ENCODE assay signal across 10 mouse cellular contexts in genomic region chr11:110572548-110572947, GRCm38 (mm10).
DNase-seq lines count a peak whose midpoint lies in the region; ATAC-seq lines count a peak whose summit lies in the region.
"Had no signal": no experiment of that assay in that cellular context is flagged by ENCODE, and none has a peak within 500 bp of the region (broad histone marks: within the 10 kb centered on the region; RNA-seq: fewer than 3 reads in every experiment).

No protein-coding gene starts in this region.

- no peaks in the 10 kb centered on the region for H3K27me3 ChIP-seq in midbrain, embryonic 10.5 days (ENCODE audit: low read depth, poor library complexity, severe bottlenecking)
- H3K27me3 ChIP-seq in midbrain, embryonic 13.5 days = no peaks in the 10 kb centered on the region
- no peaks in the 10 kb centered on the region for H3K27me3 ChIP-seq in forebrain, embryonic 12.5 days
- H3K27me3 ChIP-seq: embryonic facial prominence, embryonic 15.5 days; neural tube, embryonic 12.5 days had no signal

- no peak overlapping the region for H3K9ac ChIP-seq in midbrain, embryonic 13.5 days (replicated peaks)
- H3K9ac ChIP-seq in forebrain, embryonic 12.5 days = no peak overlapping the region
- H3K9ac ChIP-seq: embryonic facial prominence, embryonic 15.5 days; neural tube, embryonic 12.5 days had no signal

- H3K9me3 ChIP-seq in midbrain, embryonic 10.5 days (replicated peaks) = no peaks in the 10 kb centered on the region
- no peaks in the 10 kb centered on the region for H3K9me3 ChIP-seq in midbrain, embryonic 13.5 days
- H3K9me3 ChIP-seq in forebrain, embryonic 12.5 days = no peaks in the 10 kb centered on the region
- H3K9me3 ChIP-seq: embryonic facial prominence, embryonic 15.5 days; neural tube, embryonic 12.5 days had no signal

- no peaks in the 10 kb centered on the region for H3K36me3 ChIP-seq in midbrain, embryonic 10.5 days
- H3K36me3 ChIP-seq in midbrain, embryonic 13.5 days = no peaks in the 10 kb centered on the region
- H3K36me3 ChIP-seq in forebrain, embryonic 12.5 days (replicated peaks) = no peaks in the 10 kb centered on the region
- H3K36me3 ChIP-seq: embryonic facial prominence, embryonic 15.5 days; neural tube, embryonic 12.5 days had no signal

- no peak overlapping the region for H3K4me3 ChIP-seq in midbrain, embryonic 10.5 days
- no peak overlapping the region for H3K4me3 ChIP-seq in midbrain, embryonic 13.5 days (replicated peaks)
- H3K4me3 ChIP-seq in forebrain, embryonic 12.5 days (replicated peaks) = no peak overlapping the region
- H3K4me3 ChIP-seq: embryonic facial prominence, embryonic 15.5 days; neural tube, embryonic 12.5 days had no signal

- intact Hi-C loops in left cerebral cortex, postnatal 25 days (cut with DNase I) = loop anchor here (2.0 to 10.0 kb wide), 4 partner anchors 472 to 960 kb away; no protein-coding TSS in a partner anchor

- WGBS in midbrain, embryonic 10.5 days = 61% methylated on average over 10 of the region's 10 CpGs
- WGBS in midbrain, embryonic 13.5 days = 54% methylated on average over 10 of the region's 10 CpGs
- 57% methylated on average over 10 of the region's 10 CpGs for WGBS in forebrain, embryonic 12.5 days

- no peak overlapping the region for H3K27ac ChIP-seq in midbrain, embryonic 10.5 days (replicated peaks)
- no peak overlapping the region for H3K27ac ChIP-seq in midbrain, embryonic 13.5 days
- H3K27ac ChIP-seq in forebrain, embryonic 12.5 days = no peak overlapping the region
- H3K27ac ChIP-seq: embryonic facial prominence, embryonic 15.5 days; neural tube, embryonic 12.5 days had no signal

- H3K4me1 ChIP-seq in midbrain, embryonic 10.5 days = peaks cover 6% of the 10 kb centered on the region
- H3K4me1 ChIP-seq in midbrain, embryonic 13.5 days (replicated peaks) = 0 out of 2 replicates have a peak, but pooled peaks cover 4% of the 10 kb centered on the region
- H3K4me1 ChIP-seq in forebrain, embryonic 12.5 days = peaks cover 2% of the 10 kb centered on the region; the same call in 1 of the 2 replicates
- H3K4me1 ChIP-seq: embryonic facial prominence, embryonic 15.5 days; neural tube, embryonic 12.5 days had no signal

- H3K4me2 ChIP-seq in midbrain, embryonic 13.5 days (replicated peaks) = no peak overlapping the region
- H3K4me2 ChIP-seq in forebrain, embryonic 12.5 days = no peak overlapping the region
- H3K4me2 ChIP-seq: embryonic facial prominence, embryonic 15.5 days; neural tube, embryonic 12.5 days had no signal

- no peak for ATAC-seq in midbrain, embryonic 13.5 days
- 0 out of 2 replicates have a peak, but pooled peaks have one; percentile 27 for ATAC-seq in forebrain, embryonic 12.5 days (ENCODE audit: low FRiP score)
- 0 out of 2 replicates have a peak, but pooled peaks have one; percentile 33 for ATAC-seq in neutrophil, adult 5-6 weeks (ENCODE audit: extremely low read depth, insufficient number of reproducible peaks, low FRiP score, poor library complexity, severe bottlenecking)

- DNase-seq in midbrain, embryonic 10.5 days (ENCODE audit: low spot score) = peak; percentile 45
- peak; percentile 54 for DNase-seq in adrenal gland, postnatal 14 days
- peak; percentile 26 for DNase-seq in kidney, adult 11 months
- peak; percentile 59 to 79 for DNase-seq in left cerebral cortex, postnatal 25 days (ENCODE audit: low spot score in 2 of 2)
- DNase-seq in spleen, postnatal 36 days (ENCODE audit: low spot score in 2 of 2) = no peak

Comparison
In these comparisons a context has a peak if more than half of its experiments do, and no peak if none do; other contexts are left out.
1. DNase-seq: peak in midbrain, embryonic 10.5 days (single experiment), adrenal gland, postnatal 14 days (single experiment), kidney, adult 11 months (single experiment) and left cerebral cortex, postnatal 25 days (2 of 2); none in spleen, postnatal 36 days (0 of 2).